Mouse (Mus musculus) brain, embryonic 14.5 days (tissue): ENCODE data around the gene Arid2.

Source experiments
- CTCF ChIP-seq: fragments of 200-500 bp; IDR thresholded peaks from 2 replicates; pipeline ENCODE4 v1.5.1; 2012; ENCODE audit warnings: inconsistent platforms, mild to moderate bottlenecking, moderate library complexity, borderline replicate concordance; ENCODE audit not compliant: insufficient read depth, insufficient read length; ENCODE audit errors: extremely low read depth
- POLR2A ChIP-seq: fragments of 200-500 bp; IDR thresholded peaks from 2 replicates; pipeline ENCODE4 v1.6.1; 2012; ENCODE audit warnings: mild to moderate bottlenecking, inconsistent platforms, borderline replicate concordance; ENCODE audit not compliant: poor library complexity, insufficient read depth, insufficient read length, severe bottlenecking; ENCODE audit errors: extremely low read depth

DNA sequence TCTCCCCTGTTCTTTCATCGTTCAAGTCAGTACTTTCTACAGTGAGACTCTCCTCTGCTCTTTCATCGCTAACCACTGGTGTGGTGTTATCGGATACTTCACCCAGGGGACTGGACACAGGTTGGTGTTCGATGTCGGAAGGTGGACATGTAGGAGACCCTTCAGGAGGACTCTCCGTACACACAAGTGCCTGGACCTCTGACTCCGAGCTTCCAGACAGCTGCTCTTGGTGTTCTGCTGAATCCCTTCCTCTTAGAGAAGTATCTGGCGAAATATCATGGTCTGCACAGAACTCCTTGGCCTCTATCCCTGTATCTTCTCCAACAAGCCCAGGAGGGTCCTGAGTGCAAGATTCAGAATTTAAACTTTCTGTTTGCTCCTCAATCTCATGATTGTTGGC lies 132.6 kb downstream of the Arid2 start:
- TF ChIP-seq CTCF (no peak), POLR2A (no peak)
